Mouse (Mus musculus) spleen, adult 12 weeks (tissue): ENCODE data around the gene Thap7.

ENCODE experiments used
- DNase-seq: peaks from one replicate; pipeline ENCODE4 v3.0.0; 2022; ENCODE audit warnings: low spot score

The Thap7 gene

DNA sequence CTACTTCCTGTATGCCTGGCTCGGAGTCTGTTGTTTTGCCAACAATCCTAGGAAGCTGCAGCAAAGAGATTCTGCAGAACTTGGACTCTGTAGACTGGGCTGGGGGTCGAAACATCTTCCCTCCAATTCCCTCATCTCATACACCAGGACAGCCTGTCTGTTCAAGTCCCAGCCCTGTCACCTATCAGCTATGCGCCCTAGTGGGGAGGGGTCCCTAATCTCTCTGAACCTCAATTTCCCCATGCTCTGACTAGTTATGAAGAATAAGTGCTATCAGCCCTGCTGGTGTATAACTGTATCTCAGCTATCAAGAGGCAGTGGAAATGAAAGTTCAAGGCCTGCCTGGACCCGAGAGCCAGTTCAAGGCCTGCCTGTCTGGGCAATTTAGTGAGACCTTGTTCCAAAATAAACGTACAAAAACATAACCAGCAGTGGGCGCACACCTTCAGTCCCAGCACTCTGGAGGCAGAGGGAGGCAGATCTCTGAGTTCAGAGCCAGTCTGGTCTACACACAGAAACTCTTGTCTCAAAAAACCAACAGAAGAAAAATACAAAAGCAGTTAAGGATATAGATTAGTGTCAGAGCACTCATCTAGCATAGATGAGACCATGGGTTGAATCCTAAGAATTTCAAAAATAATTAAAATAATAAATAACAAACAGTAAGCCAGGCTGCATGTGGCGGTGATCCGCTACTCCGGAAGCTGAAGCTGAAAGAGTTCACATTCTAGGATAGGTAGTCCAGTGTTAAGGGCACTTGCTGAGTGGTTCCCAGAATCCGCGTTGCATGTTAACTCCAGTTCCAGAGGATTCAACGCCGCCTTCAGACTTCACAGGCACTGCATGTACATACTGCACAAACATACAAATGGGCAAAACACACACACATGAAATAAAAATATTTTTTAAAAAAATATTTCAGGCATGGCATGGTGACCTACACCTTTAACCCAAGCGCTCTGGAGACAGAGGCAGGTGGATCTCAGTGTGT, 42.2 kb downstream of the Thap7 start:
- DNase-seq = no peak

DNA sequence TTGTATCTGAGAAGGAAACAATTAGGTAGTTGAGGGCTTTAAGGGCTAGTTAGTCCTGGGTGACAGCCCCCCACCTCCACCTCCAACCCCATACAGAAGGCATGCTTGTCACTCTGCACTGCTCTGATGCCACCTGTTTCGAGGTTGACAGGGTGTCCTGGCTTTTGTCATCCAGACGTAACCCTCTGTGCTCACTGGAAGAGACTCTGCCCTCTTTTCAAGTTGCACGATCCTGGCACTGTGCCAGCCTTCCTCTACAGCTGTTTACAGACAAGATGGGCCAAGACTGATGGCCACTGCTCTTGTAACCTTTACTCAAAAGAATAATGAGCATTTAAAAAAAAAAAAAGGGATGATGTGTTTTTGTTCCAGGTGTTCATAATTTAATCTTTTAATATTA, 44.4 kb downstream of the Thap7 start:
- DNase-seq = no peak

GRCm38 (mm10) chr16:17481465-17481864, 49.5 kb downstream of the Thap7 start:
- no peak for DNase-seq

GRCm38 (mm10) chr16:17478331-17478943, 52.5 kb downstream of the Thap7 start:
- DNase-seq = no peak
